Mouse (Mus musculus) embryo, embryonic 10 days (tissue): ENCODE measurements around the gene Sod2.
"Not testable (repeated sequence)": the region's sequence is repeated elsewhere in the genome, so short reads cannot be mapped to it uniquely, and the experiment has no call there.

Source experiments
- DNase-seq: peaks from one replicate; pipeline ENCODE4 v3.0.0-alpha.2; 2015; ENCODE audit warnings: low spot score

The Sod2 gene

DNA sequence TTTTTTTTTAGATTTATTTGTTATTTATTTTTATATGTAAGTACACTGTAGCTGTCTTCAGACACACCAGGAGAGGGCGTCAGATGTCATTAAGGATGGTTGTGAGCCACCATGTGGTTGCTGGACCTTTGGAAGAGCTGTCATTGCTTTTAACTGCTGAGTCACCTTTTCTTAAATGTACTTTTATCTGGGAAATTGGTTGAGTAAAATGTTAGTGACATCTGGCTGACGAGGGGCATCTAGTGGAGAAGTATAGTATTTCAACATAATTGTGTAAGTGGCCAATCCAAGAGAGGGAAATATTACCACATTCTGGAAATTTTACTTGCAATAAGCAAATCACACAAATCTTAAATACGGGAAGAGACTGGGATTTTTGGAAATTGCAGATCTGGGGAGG lies 3.2 kb downstream of the Sod2 start:
- peak; percentile 45 for DNase-seq

DNA sequence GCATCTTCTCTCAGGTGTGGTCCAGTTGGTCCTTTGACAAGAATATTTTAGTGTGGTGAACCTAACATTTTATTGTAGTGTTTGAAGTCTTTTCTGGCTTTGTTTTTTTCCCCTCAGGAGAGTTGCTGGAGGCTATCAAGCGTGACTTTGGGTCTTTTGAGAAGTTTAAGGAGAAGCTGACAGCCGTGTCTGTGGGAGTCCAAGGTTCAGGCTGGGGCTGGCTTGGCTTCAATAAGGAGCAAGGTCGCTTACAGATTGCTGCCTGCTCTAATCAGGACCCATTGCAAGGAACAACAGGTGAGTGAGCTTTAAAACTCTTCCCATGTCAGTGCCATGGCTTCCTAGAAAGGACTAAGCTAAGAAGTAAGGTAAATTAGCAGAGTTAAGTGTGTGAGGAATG lies 6.7 kb downstream of the Sod2 start:
- DNase-seq: no peak

DNA sequence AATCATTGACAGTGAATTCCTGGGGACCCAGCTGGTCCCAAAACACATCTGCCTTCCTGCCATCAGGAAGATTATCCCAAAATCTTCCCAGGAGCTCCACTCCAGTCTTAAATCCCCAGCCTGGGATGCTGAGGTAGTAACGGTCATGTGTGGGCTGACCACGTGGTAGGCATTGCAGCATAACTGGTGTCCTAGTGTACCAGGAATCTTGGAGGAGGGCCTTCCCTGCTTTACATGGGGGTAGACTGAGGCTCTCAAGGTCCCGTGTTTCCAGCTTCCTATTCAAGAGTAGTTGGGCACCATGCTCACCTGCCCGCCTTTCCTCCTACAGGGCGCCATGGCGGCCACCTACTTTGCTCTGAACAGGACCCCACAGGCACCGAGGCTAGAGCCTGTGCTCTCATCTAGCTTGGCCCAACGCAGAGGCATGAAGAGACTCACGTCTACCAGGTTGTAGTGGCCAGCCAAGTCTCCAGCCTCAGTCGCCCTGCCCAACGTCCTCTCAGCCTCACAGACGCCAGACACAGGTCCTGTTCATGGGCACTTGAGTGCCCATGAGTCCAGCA lies 30.1 kb downstream of the Sod2 start:
- DNase-seq: not testable (repeated sequence)

DNA sequence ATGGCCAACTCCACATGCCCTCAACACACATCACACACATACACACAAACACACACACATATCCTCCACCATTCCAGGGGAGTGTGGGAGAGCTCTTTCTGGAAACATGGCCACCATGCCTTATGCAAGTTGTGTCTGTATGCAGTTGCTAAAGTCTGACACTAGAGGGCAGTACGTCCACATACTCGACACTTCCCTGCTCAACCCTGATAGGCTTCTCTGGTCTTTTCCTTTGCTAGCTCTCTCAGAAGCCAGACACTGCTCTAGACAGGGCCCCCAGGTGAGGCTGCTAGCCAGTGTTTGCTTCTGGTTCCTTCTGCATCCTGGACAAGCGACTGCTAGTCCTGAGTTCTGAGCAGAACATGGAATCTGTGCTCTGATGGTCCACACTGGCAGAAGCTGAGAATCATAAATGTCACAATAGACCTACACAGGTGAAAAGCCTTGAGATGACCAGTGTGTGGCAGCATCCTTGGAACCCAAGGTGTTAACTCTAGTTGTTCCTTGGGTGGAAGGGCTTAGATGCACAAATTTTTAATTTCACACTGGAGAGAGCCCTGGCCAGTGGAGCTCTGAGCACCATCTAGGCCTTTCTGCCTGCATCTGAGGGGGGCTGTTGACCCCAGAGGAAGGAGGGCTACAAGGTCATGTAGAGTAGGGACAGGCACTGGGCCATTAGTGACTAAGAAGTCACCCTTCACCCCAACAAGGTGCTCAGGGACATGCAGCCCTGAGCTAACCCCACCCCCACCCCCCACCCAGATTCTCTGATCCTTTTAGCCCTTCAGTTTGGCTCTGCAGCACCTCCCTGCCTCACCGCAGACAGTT lies 37.4 kb downstream of the Sod2 start:
- DNase-seq: peak; percentile 81

GRCm38 (mm10) chr17:13052124-13052813 lies 45.6 kb downstream of the Sod2 start, which contains the start of gene Gpr31b:
Gene Gpr31b (minus strand): TSS chr17:13052296.
- DNase-seq: not testable (repeated sequence)

GRCm38 (mm10) chr17:13060804-13061203 lies 54.2 kb downstream of the Sod2 start, which contains the start of gene Tcp10b:
Gene Tcp10b (plus strand): TSS chr17:13061104.
- DNase-seq: not testable (repeated sequence)

DNA sequence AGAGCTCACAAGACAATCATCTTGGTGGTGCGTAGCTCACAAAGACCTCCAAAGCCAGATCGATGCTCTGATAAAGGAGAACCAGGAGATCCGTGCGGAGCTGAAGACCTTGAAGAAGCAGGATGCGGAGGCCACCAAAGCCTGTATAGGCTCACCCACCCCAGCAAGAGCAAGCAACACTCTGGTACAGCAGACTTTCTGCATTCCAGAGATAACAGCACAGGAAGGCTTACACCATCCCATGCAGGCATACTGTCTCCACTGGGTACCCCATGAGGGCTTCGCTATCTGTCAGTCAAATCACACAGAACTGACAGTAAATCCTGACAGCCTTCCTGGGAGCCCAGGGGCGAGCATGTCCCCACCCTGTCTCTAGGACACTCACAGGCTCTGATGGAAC lies 56.2 kb downstream of the Sod2 start:
- DNase-seq: not testable (repeated sequence)

GRCm38 (mm10) chr17:13067864-13068385 lies 61.3 kb downstream of the Sod2 start:
- DNase-seq: not testable (repeated sequence)

- not testable (repeated sequence) for DNase-seq
These were observed 62.6 kb downstream of the Sod2 start for GRCm38 (mm10) chr17:13069227-13069626.
